Mouse (Mus musculus) limb, embryonic 14.5 days (tissue): ENCODE data around the gene Pabpn1l. TPM values are rescaled to one million over a fixed set of nuclear protein-coding genes. Genes with fewer than 3 reads are reported as not detected.
A peak's percentile ranks its signal among the peaks of the same experiment; 100 is the strongest.

ENCODE experiments used
- ATAC-seq: fragments of 200-750 bp; cut with Nextera tagmentation; 2 replicates; pipeline ENCODE4 v1.8.0; 2017; ENCODE audit warnings: low read depth, moderate number of reproducible peaks, moderate TSS enrichment; ENCODE audit not compliant: low FRiP score
- DNase-seq: peaks from one replicate; pipeline ENCODE4 v3.0.0-alpha.2; 2015; ENCODE audit warnings: low spot score
- H3K27ac ChIP-seq: fragments of 300-500 bp; sonication (generic); replicated peaks from 2 replicates; pipeline ENCODE4 v1.5.1; 2014; ENCODE audit warnings: low read depth, mild to moderate bottlenecking, low read length, moderate library complexity, mixed read lengths
- H3K27me3 ChIP-seq: fragments of 300-500 bp; sonication (generic); 2 replicates; pipeline ENCODE4 v1.6.1; 2014; ENCODE audit warnings: low read length, mixed read lengths; ENCODE audit not compliant: control insufficient read depth, insufficient read depth
- H3K36me3 ChIP-seq: fragments of 300-500 bp; sonication (generic); 2 replicates; pipeline ENCODE4 v1.6.1; 2014; ENCODE audit warnings: mild to moderate bottlenecking, low read length, moderate library complexity, mixed read lengths; ENCODE audit not compliant: control insufficient read depth, insufficient read depth
- H3K4me1 ChIP-seq: fragments of 300-500 bp; sonication (generic); 2 replicates; pipeline ENCODE4 v1.6.1; 2014; ENCODE audit warnings: antibody characterized with exemption, low read length, mixed read lengths; ENCODE audit not compliant: control insufficient read depth, insufficient read depth
- H3K4me2 ChIP-seq: fragments of 300-500 bp; sonication (generic); replicated peaks from 2 replicates; pipeline ENCODE4 v1.6.1; 2014; ENCODE audit warnings: low read depth, mild to moderate bottlenecking, low read length, moderate library complexity; ENCODE audit not compliant: severe bottlenecking
- H3K4me3 ChIP-seq: fragments of 300-500 bp; sonication (generic); replicated peaks from 2 replicates; pipeline ENCODE4 v1.5.1; 2014; ENCODE audit warnings: low read length
- H3K9ac ChIP-seq: fragments of 300-500 bp; sonication (generic); 2 replicates; pipeline ENCODE4 v1.6.1; 2014; ENCODE audit warnings: mild to moderate bottlenecking, low read depth, low read length, moderate library complexity; ENCODE audit not compliant: severe bottlenecking
- H3K9me3 ChIP-seq: fragments of 300-500 bp; sonication (generic); 2 replicates; pipeline ENCODE4 v1.6.1; 2016; ENCODE audit warnings: low read length; ENCODE audit not compliant: control insufficient read depth
- POLR2A ChIP-seq: fragments of 200-500 bp; IDR thresholded peaks from 2 replicates; pipeline ENCODE4 v1.8.0; 2012; ENCODE audit warnings: inconsistent platforms, mild to moderate bottlenecking, moderate library complexity, borderline replicate concordance; ENCODE audit not compliant: insufficient read depth, insufficient read length; ENCODE audit errors: extremely low read depth
- WGBS: fragments of 180-500 bp; shearing (Covaris S2); extraction: QIAGEN DNeasy Blood & Tissue Kit; methylation state at CpG from one replicate; pipeline ENCODE4 v1.1.7; 2014; 5-methylcytosine and 5-hydroxymethylcytosine counted together
- polyA plus RNA-seq, 2 experiments: library from polyadenylated mRNA; depleted of rRNA in 1 of 2; stranded (reverse) in 1 of 2; unstranded in 1 of 2; fragments of >200 nt; fragmentation: Nextera tagmentation in 1 of 2; extraction: Ambion mirVana in 1 of 2; gene quantifications; 2 replicates each; pipeline versions ENCODE4 v1.2.1 to v1.2.3; 2012 to 2014

The Pabpn1l gene
- polyA plus RNA-seq, 2 experiments: 0.05 TPM; not detected in 1

GRCm38 (mm10) chr8:122648192-122648970 is 25.8 kb upstream of the Pabpn1l start:
- H3K9me3 ChIP-seq: no peaks in the 10 kb centered on the region
- no peak for DNase-seq
- WGBS: 24% methylated on average over 15 of the region's 15 CpGs
- peaks cover 5% of the 10 kb centered on the region; the same call in 1 of the 2 replicates for H3K36me3 ChIP-seq
- H3K4me3 ChIP-seq: no peak overlapping the region
- no peak overlapping the region for H3K9ac ChIP-seq
- H3K27ac ChIP-seq: no peak overlapping the region
- no peak for TF ChIP-seq POLR2A
- no peaks in the 10 kb centered on the region for H3K27me3 ChIP-seq
- H3K4me2 ChIP-seq: no peak overlapping the region
- H3K4me1 ChIP-seq: peaks cover 10% of the 10 kb centered on the region
- ATAC-seq: no peak

DNA sequence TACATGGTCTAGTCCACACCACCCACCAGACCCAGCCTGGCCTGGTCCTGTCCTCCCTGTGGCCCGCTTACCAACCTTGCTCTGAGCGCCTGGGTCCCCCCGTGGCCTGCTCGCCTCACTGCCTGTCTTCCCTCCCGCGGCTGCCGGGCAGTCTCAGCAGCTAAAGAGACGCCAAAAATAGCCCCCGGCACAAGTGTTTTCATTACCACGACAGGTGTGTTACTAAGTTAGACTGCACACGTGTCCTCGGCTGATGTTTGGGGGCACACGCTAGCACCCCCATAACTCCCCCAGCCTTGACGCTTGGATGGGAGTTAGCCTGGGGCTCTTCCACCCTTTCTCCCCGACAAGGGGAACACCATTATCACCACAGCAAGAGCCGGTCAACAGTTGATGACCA is 23.8 kb upstream of the Pabpn1l start:
- Histone ChIP-seq H3K9ac (no peak overlapping the region), H3K4me2 (no peak overlapping the region), H3K27me3 (no peaks in the 10 kb centered on the region), H3K4me3 (no peak overlapping the region), H3K36me3 (peaks cover 5% of the 10 kb centered on the region; the same call in 1 of the 2 replicates), H3K4me1 (peaks cover 6% of the 10 kb centered on the region), H3K27ac (no peak overlapping the region), H3K9me3 (no peaks in the 10 kb centered on the region)
- no peak for DNase-seq
- no peak for TF ChIP-seq POLR2A
- WGBS: 77% methylated on average over 16 of the region's 16 CpGs
- ATAC-seq: 0 out of 2 replicates have a peak, but pooled peaks have one; percentile 13

GRCm38 (mm10) chr8:122644175-122644954 is 21.8 kb upstream of the Pabpn1l start:
- no peak for DNase-seq
- WGBS: 75% methylated on average over 6 of the region's 6 CpGs
- TF ChIP-seq POLR2A: no peak
- ATAC-seq: no peak
- no peak overlapping the region for H3K4me2 ChIP-seq
- no peaks in the 10 kb centered on the region for H3K27me3 ChIP-seq
- no peak overlapping the region for H3K9ac ChIP-seq
- peaks cover 19% of the 10 kb centered on the region for H3K4me1 ChIP-seq
- H3K9me3 ChIP-seq: no peaks in the 10 kb centered on the region
- peaks cover 5% of the 10 kb centered on the region; the same call in 1 of the 2 replicates for H3K36me3 ChIP-seq
- no peak overlapping the region for H3K27ac ChIP-seq
- H3K4me3 ChIP-seq: no peak overlapping the region

DNA sequence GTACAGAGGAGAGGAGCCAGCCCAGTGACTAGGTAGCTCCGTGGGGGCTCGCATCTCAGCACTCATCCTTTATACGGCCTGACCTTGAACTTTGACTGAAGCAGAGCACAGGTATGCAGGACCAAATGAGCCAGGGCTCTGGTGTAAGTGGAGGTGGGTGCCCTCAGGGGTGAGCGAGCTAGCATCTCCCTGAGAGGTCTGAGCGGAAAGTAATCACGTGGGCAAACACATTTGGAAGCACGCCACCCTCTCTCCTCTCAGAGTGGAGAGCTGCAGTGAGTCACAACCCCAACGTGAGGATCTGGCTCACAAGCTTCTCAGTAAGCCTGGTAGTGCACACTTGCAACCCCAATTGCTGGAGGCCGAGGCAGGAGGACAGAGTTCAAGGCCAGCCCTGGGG is 19.5 kb upstream of the Pabpn1l start:
- Histone ChIP-seq H3K36me3 (peaks cover 5% of the 10 kb centered on the region; the same call in 1 of the 2 replicates), H3K27me3 (no peaks in the 10 kb centered on the region), H3K27ac (no peak overlapping the region), H3K4me2 (no peak overlapping the region), H3K9me3 (no peaks in the 10 kb centered on the region), H3K4me1 (peaks cover 19% of the 10 kb centered on the region; the same call in 1 of the 2 replicates), H3K4me3 (no peak overlapping the region), H3K9ac (no peak overlapping the region)
- 66% methylated on average over 9 of the region's 9 CpGs for WGBS
- DNase-seq (no peak), ATAC-seq (no peak)
- no peak for TF ChIP-seq POLR2A

GRCm38 (mm10) chr8:122641406-122641805 is 18.9 kb upstream of the Pabpn1l start:
- H3K4me1 ChIP-seq: peaks cover 21% of the 10 kb centered on the region; the same call in 1 of the 2 replicates
- no peak for TF ChIP-seq POLR2A

More at GRCm38 (mm10) chr8:122641406-122641805, 18.9 kb upstream of the Pabpn1l start:
- Histone ChIP-seq H3K36me3 (peaks cover 5% of the 10 kb centered on the region; the same call in 1 of the 2 replicates), H3K27me3 (no peaks in the 10 kb centered on the region), H3K27ac (no peak overlapping the region), H3K9me3 (no peaks in the 10 kb centered on the region), H3K4me3 (no peak overlapping the region), H3K9ac (no peak overlapping the region), H3K4me2 (no peak overlapping the region)
- ATAC-seq (no peak), DNase-seq (no peak)
- WGBS: 57% methylated on average over 11 of the region's 15 CpGs
